Mouse (Mus musculus) kidney, embryonic 16.5 days (tissue): ENCODE data around the gene Pcsk6. TPM values are rescaled to one million over a fixed set of nuclear protein-coding genes. Genes with fewer than 3 reads are reported as not detected.

Experiments
- ATAC-seq: fragments of 200-750 bp; cut with Nextera tagmentation; 2 replicates; pipeline ENCODE4 v1.8.0; 2017; ENCODE audit warnings: moderate TSS enrichment; ENCODE audit not compliant: low FRiP score, low TSS enrichment
- H3K27ac ChIP-seq: fragments of 300-500 bp; sonication (generic); 2 replicates; pipeline ENCODE4 v1.5.1; 2014; ENCODE audit warnings: low read length
- H3K27me3 ChIP-seq: fragments of 300-500 bp; sonication (generic); 2 replicates; pipeline ENCODE4 v1.6.1; 2014; ENCODE audit warnings: low read length, control low read depth, mixed read lengths; ENCODE audit not compliant: insufficient read depth
- H3K36me3 ChIP-seq: fragments of 300-500 bp; sonication (generic); 2 replicates; pipeline ENCODE4 v1.6.1; 2014; ENCODE audit warnings: low read length, control low read depth, mixed read lengths; ENCODE audit not compliant: insufficient read depth
- H3K4me1 ChIP-seq: fragments of 300-500 bp; sonication (generic); 2 replicates; pipeline ENCODE4 v1.6.1; 2014; ENCODE audit warnings: low read length, control low read depth, mixed read lengths; ENCODE audit not compliant: insufficient read depth
- H3K4me2 ChIP-seq: fragments of 300-500 bp; sonication (generic); replicated peaks from 2 replicates; pipeline ENCODE4 v1.6.1; 2014; ENCODE audit warnings: low read depth, low read length
- H3K4me3 ChIP-seq: fragments of 300-500 bp; sonication (generic); 2 replicates; pipeline ENCODE4 v1.5.1; 2014; ENCODE audit warnings: mild to moderate bottlenecking, low read length
- H3K9ac ChIP-seq: fragments of 300-500 bp; sonication (generic); replicated peaks from 2 replicates; pipeline ENCODE4 v1.6.1; 2014; ENCODE audit warnings: low read length
- H3K9me3 ChIP-seq: fragments of 300-500 bp; sonication (generic); 2 replicates; pipeline ENCODE4 v1.6.1; 2016; ENCODE audit warnings: low read length, control low read depth
- WGBS: fragments of 180-500 bp; shearing (Covaris S2); extraction: QIAGEN DNeasy Blood & Tissue Kit; methylation state at CpG from one replicate; pipeline ENCODE4 v1.1.7; 2014; 5-methylcytosine and 5-hydroxymethylcytosine counted together
- polyA plus RNA-seq: library from polyadenylated mRNA; unstranded; fragments of >200 nt; fragmentation: Nextera tagmentation; extraction: Ambion mirVana; gene quantifications from 2 replicates; pipeline ENCODE4 v1.2.1, GENCODE M21; 2015

Gene Pcsk6
- polyA plus RNA-seq, 1 experiment from 2014 or later = 1.9 TPM

DNA sequence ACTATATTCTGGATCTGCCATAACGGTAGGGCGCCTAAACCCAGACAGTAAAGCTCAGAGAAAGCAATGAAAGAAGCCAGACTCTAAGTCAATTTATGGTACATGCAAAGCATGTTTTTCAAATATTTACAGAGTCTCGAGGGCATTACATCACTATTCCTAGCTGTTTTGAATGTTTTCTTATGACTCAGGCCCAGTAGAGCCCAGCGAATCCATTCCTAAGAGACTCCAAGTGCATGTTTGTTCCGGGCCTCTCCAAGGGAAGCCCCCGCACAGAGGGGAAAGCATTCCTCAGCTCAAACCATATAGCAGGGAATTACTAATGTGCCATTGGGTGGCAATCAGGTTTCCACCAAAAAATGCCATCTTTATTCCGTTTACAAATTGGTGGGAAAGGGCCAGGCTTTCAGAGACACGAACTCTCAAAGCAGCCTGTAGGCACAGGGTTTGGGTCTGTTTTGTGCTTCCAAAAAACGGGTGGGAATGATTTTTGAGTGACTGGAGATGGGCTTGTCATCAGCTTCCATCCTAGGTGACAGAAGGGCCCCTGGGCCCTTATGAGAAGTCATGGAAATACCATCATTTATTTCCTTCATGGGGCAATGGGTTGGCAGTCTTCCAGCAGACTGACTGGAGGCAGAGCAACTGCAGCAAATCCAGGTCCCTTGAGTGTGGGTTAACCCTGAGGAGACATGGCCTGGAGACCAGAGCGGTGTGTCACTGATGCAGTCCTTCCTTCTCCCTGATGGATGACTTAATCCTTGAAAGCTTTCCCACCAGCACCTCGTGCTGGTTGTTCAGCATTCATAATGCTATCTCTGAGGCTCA is 117.7 kb downstream of the Pcsk6 start:
- no peak for ATAC-seq
- no peak overlapping the region for H3K27ac ChIP-seq
- H3K36me3 ChIP-seq = no peaks in the 10 kb centered on the region
- H3K27me3 ChIP-seq = no peaks in the 10 kb centered on the region
- peaks cover 13% of the 10 kb centered on the region for H3K4me1 ChIP-seq
- no peak overlapping the region for H3K9ac ChIP-seq
- WGBS = 66% methylated on average over 11 of the region's 11 CpGs
- H3K4me2 ChIP-seq = no peak overlapping the region
- no peaks in the 10 kb centered on the region for H3K9me3 ChIP-seq
- H3K4me3 ChIP-seq = no peak overlapping the region

DNA sequence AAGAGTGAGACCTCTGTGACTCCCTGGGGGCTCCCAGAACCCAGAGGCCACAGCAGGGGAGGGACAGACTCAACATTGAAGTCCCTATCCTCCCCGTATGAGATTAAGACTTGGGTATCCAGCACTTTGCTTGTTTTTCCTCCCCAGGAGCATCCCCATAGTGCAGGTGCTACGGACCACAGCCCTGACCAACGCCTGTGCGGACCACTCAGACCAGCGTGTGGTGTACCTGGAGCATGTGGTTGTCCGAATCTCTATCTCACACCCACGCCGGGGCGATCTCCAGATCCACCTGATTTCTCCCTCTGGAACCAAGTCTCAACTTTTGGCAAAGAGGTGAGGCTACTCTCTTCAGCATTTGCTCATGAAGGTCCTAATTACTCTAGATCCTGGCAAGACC is 118.5 kb downstream of the Pcsk6 start:
- Histone ChIP-seq H3K9ac (no peak overlapping the region), H3K27me3 (no peaks in the 10 kb centered on the region), H3K4me2 (no peak overlapping the region), H3K9me3 (no peaks in the 10 kb centered on the region), H3K36me3 (no peaks in the 10 kb centered on the region), H3K4me3 (no peak overlapping the region), H3K27ac (no peak overlapping the region), H3K4me1 (peaks cover 13% of the 10 kb centered on the region)
- no peak for ATAC-seq
- 90% methylated on average over 9 of the region's 9 CpGs for WGBS

DNA sequence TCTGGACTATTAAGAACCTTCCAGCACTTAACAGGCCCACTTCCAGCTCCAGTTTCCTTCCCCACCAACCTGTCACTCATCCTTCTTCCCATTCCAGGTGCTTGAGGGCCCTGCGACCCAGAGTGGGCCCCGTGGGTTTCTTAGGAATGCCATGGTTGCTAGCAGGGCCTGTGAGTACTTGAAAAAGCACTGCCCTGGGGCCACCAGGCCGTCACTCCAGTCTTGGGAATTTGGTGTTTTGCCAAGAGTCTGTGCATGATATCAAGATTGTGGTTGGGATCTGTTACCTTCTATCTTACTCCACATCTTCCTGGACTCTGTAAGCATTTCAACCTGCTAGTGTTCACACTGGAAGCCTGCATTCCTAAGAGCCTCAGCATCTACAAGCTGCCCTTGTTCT is 120.5 kb downstream of the Pcsk6 start:
- H3K27ac ChIP-seq = no peak overlapping the region
- H3K4me3 ChIP-seq = no peak overlapping the region
- no peaks in the 10 kb centered on the region for H3K36me3 ChIP-seq
- H3K27me3 ChIP-seq = no peaks in the 10 kb centered on the region
- H3K9ac ChIP-seq = no peak overlapping the region
- no peak overlapping the region for H3K4me2 ChIP-seq
- 47% methylated on average over 3 of the region's 3 CpGs for WGBS
- no peaks in the 10 kb centered on the region for H3K9me3 ChIP-seq
- ATAC-seq = no peak
- peaks cover 13% of the 10 kb centered on the region for H3K4me1 ChIP-seq

DNA sequence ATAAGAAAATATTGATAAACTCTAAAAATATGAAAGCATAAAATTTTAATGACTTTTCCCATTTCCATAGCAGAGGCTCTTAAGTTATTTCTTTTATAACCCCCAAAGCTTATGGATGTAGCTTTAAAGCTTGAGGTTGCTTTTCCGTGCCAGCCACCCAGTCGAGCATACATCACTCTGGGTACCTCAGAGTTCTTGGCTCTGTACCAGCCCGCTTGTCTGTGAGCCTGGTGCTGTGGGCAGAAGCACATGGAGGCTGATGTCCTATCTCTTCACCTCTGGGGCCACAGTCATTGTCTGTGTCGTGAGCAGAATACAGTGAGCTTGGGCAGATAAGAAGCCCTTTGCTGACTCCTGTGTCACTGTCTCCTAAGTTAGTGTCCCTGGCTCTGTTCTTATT is 126.7 kb downstream of the Pcsk6 start:
- Histone ChIP-seq H3K4me1 (no peaks in the 10 kb centered on the region), H3K27ac (no peak overlapping the region), H3K9me3 (no peaks in the 10 kb centered on the region), H3K36me3 (no peaks in the 10 kb centered on the region), H3K27me3 (no peaks in the 10 kb centered on the region), H3K4me3 (no peak overlapping the region), H3K4me2 (no peak overlapping the region), H3K9ac (no peak overlapping the region)
- 89% methylated on average over 4 of the region's 4 CpGs for WGBS
- no peak for ATAC-seq

DNA sequence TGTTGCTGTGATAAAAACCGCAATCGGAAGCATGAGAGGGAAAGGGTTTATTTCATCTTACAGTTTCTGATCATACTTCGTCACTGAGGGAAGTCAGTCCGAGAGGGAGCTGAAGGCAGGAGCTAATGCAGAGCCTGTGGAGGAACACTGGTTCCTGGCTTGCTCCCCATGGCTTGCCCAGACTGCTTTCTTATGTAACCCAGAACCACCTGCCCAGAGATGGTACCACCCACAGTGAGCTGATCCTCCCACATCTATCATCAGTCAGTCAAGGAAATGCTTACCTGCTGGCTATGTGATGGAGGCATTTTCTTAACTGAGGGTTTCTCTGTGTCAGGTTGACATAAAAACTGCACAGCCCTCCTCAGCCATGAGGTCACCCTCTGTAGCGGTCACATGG is 127.2 kb downstream of the Pcsk6 start:
- Histone ChIP-seq H3K9ac (no peak overlapping the region), H3K27me3 (no peaks in the 10 kb centered on the region), H3K9me3 (no peaks in the 10 kb centered on the region), H3K4me1 (no peaks in the 10 kb centered on the region), H3K4me3 (no peak overlapping the region), H3K27ac (no peak overlapping the region), H3K4me2 (no peak overlapping the region), H3K36me3 (no peaks in the 10 kb centered on the region)
- no peak for ATAC-seq
- WGBS = 86% methylated on average over 5 of the region's 5 CpGs

DNA sequence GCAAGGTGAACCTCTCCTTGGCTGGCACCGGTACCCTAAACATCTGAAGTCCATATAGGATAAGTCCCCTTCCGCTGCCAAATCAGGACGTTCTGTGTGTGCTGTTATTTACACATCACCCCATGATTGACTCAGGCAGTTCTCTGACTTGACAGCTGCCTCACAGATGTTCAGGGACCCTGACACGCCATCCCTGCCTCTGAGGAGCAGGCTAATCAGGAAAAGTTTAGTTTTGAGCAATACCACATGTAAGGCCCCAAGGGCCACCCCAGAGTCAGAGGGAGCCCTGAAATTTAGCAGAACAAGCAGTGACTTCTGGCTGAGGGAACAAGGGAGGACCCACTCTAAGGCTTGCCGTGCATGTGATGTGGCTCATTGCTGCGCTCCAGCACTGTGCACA is 130.8 kb downstream of the Pcsk6 start:
- no peaks in the 10 kb centered on the region for H3K36me3 ChIP-seq
- no peak overlapping the region for H3K9ac ChIP-seq
- H3K4me1 ChIP-seq = no peaks in the 10 kb centered on the region
- no peaks in the 10 kb centered on the region for H3K9me3 ChIP-seq
- no peak overlapping the region for H3K4me2 ChIP-seq
- no peak overlapping the region for H3K27ac ChIP-seq
- H3K4me3 ChIP-seq = no peak overlapping the region
- WGBS = 85% methylated on average over 6 of the region's 6 CpGs
- ATAC-seq = no peak
- no peaks in the 10 kb centered on the region for H3K27me3 ChIP-seq

DNA sequence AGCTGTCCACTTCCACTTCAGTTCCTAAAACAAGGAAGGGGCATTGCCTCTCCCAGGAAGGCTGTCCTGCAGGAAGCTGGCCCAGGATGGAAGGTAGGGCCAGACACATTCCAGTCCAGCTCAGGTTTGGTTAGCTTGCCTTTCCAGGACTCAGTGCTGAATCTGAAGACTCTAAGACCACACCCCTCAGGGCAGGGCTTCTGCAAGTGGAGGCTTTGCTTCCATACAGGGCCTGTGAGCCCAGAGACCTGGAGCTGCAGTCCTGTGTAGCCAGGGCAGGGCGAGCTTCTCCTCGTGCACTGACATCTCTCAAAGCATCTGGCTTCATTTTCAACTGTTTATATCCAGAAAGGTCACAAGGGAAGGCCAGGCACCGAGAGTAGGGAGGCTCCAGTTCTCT is 131.9 kb downstream of the Pcsk6 start:
- Histone ChIP-seq H3K9ac (no peak overlapping the region), H3K9me3 (0 out of 2 replicates have a peak, but pooled peaks cover 3% of the 10 kb centered on the region), H3K36me3 (no peaks in the 10 kb centered on the region), H3K27me3 (no peaks in the 10 kb centered on the region), H3K4me2 (no peak overlapping the region), H3K4me3 (no peak overlapping the region), H3K4me1 (no peaks in the 10 kb centered on the region), H3K27ac (no peak overlapping the region)
- 57% methylated on average over 3 of the region's 3 CpGs for WGBS
- ATAC-seq = peak; percentile 71

DNA sequence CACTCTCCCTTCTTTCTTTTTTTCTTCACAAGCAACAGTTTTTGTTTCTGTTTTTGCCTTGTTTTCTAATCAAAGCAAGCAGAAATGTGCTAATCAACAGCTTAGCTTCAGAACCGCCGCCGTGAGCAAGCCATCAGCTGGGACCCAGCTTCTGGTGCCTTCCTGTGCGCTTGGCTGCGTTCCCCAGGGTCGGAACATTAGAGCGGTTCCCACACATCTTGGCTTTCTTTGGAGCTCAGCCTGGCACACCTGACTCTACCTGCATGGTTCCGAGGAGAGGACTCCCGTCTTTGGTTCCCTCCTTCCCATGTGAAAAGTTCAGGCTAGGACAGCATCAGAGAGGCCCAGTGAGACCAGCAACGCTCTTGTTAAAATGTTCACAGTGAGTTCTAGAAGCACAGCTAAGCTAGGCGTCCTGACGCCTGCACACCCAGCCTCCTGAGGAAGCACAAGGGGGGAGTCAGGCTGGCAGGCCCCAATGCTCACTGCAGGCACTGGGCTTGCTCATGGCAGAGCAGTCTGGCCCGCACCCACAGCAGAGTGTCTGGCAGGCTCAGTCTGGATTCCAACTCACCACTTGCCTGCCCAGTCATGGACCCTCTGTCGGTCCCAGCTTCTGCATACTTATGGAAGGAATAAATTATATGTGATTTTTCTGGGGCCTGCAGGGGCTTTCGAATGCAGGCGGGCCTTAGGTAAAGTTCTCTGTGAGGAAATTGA is 139.7 kb downstream of the Pcsk6 start:
- no peaks in the 10 kb centered on the region for H3K27me3 ChIP-seq
- no peak overlapping the region for H3K4me3 ChIP-seq
- ATAC-seq = no peak
- no peak overlapping the region for H3K9ac ChIP-seq
- H3K27ac ChIP-seq = no peak overlapping the region
- H3K4me1 ChIP-seq = no peaks in the 10 kb centered on the region
- peaks cover 9% of the 10 kb centered on the region; the same call in 1 of the 2 replicates for H3K9me3 ChIP-seq
- H3K36me3 ChIP-seq = no peaks in the 10 kb centered on the region
- no peak overlapping the region for H3K4me2 ChIP-seq
- WGBS = 89% methylated on average over 16 of the region's 16 CpGs

DNA sequence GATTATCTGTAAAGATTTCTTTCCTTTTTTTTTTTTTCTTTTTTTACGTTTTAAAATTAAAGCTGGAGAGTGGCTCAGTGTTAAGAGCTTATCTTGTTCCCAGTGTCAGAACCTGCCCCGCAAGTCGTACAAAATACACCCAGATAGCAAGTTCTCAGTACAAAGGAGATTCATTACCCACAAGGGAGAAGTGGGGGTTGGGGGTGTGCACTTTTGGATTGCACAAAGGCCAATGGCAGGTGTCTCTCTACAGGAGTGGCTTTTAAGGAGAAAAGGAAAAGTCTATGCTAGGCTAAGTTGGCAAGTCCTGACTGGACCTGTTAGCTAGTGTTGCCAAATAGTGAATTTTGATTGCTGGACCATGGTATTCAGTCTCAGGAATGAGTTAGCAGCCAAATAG is 140.3 kb downstream of the Pcsk6 start:
- no peaks in the 10 kb centered on the region for H3K36me3 ChIP-seq
- no peaks in the 10 kb centered on the region for H3K27me3 ChIP-seq
- WGBS = 70% methylated on average over 3 of the region's 3 CpGs
- no peak for ATAC-seq
- peaks cover 9% of the 10 kb centered on the region; the same call in 1 of the 2 replicates for H3K9me3 ChIP-seq
- H3K4me3 ChIP-seq = no peak overlapping the region
- no peak overlapping the region for H3K4me2 ChIP-seq
- H3K4me1 ChIP-seq = no peaks in the 10 kb centered on the region
- no peak overlapping the region for H3K27ac ChIP-seq
- no peak overlapping the region for H3K9ac ChIP-seq

DNA sequence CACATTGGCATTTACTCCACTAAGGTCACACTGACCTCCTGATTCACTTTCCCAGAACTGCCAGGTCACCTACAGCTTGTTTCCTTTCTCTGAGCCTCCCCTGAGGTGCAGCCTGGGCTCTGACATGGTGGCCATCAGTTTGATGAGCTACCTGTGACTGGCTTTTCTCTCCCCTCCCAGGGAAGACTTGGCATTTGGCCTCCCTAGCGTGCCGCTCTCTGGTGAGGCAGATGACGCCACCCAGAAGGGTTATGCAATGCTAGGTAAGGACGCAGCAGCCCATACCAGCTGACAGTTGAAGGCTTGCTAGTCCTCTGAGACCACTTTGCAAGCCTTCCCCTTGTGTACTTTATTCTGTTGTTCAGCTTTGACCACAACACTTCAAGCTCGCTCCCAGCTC is 141.9 kb downstream of the Pcsk6 start:
- Histone ChIP-seq H3K9ac (no peak overlapping the region), H3K4me1 (no peaks in the 10 kb centered on the region), H3K9me3 (peaks cover 6% of the 10 kb centered on the region; the same call in 1 of the 2 replicates), H3K4me2 (no peak overlapping the region), H3K27ac (no peak overlapping the region), H3K36me3 (no peaks in the 10 kb centered on the region), H3K4me3 (no peak overlapping the region), H3K27me3 (no peaks in the 10 kb centered on the region)
- no peak for ATAC-seq
- WGBS = 87% methylated on average over 5 of the region's 5 CpGs
